Mouse (Mus musculus) hindbrain, embryonic 14.5 days (tissue): ENCODE data around the gene Il4ra. TPM values are rescaled to one million over a fixed set of nuclear protein-coding genes. Genes with fewer than 3 reads are reported as not detected.
A peak's percentile ranks its signal among the peaks of the same experiment; 100 is the strongest.

Experiments
- ATAC-seq: fragments of 200-750 bp; cut with Nextera tagmentation; 2 replicates; pipeline ENCODE4 v1.8.0; 2017; ENCODE audit warnings: moderate number of reproducible peaks, mild to moderate bottlenecking, moderate TSS enrichment, moderate library complexity; ENCODE audit not compliant: low FRiP score
- DNase-seq: peaks from one replicate; pipeline ENCODE4 v3.0.0-alpha.2; 2015; ENCODE audit warnings: low spot score
- H3K27ac ChIP-seq: fragments of 300-500 bp; sonication (generic); 2 replicates; pipeline ENCODE4 v1.5.1; 2014; ENCODE audit warnings: mild to moderate bottlenecking, moderate library complexity
- H3K27me3 ChIP-seq: fragments of 300-500 bp; sonication (generic); 2 replicates; pipeline ENCODE4 v1.6.1; 2014; ENCODE audit warnings: mild to moderate bottlenecking, low read length, mixed read lengths; ENCODE audit not compliant: control insufficient read depth, insufficient read depth
- H3K36me3 ChIP-seq: fragments of 300-500 bp; sonication (generic); replicated peaks from 2 replicates; pipeline ENCODE4 v1.6.1; 2014; ENCODE audit not compliant: control insufficient read depth, insufficient read depth
- H3K4me1 ChIP-seq: fragments of 300-500 bp; sonication (generic); replicated peaks from 2 replicates; pipeline ENCODE4 v1.6.1; 2014; ENCODE audit warnings: antibody characterized with exemption, low read length, mixed read lengths; ENCODE audit not compliant: control insufficient read depth, insufficient read depth
- H3K4me2 ChIP-seq: fragments of 300-500 bp; sonication (generic); replicated peaks from 2 replicates; pipeline ENCODE4 v1.6.1; 2014; ENCODE audit warnings: mild to moderate bottlenecking, moderate library complexity
- H3K4me3 ChIP-seq: fragments of 300-500 bp; sonication (generic); replicated peaks from 2 replicates; pipeline ENCODE4 v1.5.1; 2014; ENCODE audit warnings: mild to moderate bottlenecking, low read length
- H3K9ac ChIP-seq: fragments of 300-500 bp; sonication (generic); 2 replicates; pipeline ENCODE4 v1.6.1; 2014
- H3K9me3 ChIP-seq: fragments of 300-500 bp; sonication (generic); 2 replicates; pipeline ENCODE4 v1.6.1; 2016; ENCODE audit warnings: low read length; ENCODE audit not compliant: control insufficient read depth
- WGBS: fragments of 180-500 bp; shearing (Covaris S2); extraction: QIAGEN DNeasy Blood & Tissue Kit; methylation state at CpG from one replicate; pipeline ENCODE4 v1.1.7; 2014; 5-methylcytosine and 5-hydroxymethylcytosine counted together
- polyA plus RNA-seq: library from polyadenylated mRNA; unstranded; fragments of >200 nt; fragmentation: Nextera tagmentation; extraction: Ambion mirVana; gene quantifications from 2 replicates; pipeline ENCODE4 v1.2.1, GENCODE M21; 2014

The Il4ra gene
- polyA plus RNA-seq, 1 experiment from 2014 or later = 3.9 TPM

DNA sequence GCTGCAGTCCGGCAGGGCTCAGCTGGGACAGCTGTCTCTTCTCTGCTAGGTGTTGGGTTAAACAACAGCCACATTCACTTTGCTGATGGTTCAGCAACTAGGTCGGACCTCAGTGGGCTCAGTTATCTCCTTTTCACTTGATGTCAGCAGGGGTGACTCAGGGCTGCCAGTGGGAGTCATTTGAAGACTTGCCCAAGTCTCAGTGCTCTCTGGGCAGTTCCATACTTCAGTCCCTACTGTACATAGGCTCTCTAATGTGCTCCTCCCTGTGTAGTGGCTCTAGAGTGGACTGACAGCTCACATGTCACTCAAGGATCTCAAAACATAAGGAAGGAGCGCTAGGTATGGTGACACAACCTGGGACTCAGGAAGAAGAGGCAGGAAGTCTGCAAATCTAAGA, 8.4 kb upstream of the Il4ra start:
- H3K9me3 ChIP-seq = no peaks in the 10 kb centered on the region
- no peak for ATAC-seq
- no peak overlapping the region for H3K27ac ChIP-seq
- no peak overlapping the region for H3K4me2 ChIP-seq
- no peak for DNase-seq
- no peak overlapping the region for H3K4me3 ChIP-seq
- no peaks in the 10 kb centered on the region for H3K27me3 ChIP-seq
- H3K9ac ChIP-seq = no peak overlapping the region
- H3K36me3 ChIP-seq = no peaks in the 10 kb centered on the region
- 73% methylated on average over 3 of the region's 3 CpGs for WGBS
- H3K4me1 ChIP-seq = no peaks in the 10 kb centered on the region

GRCm38 (mm10) chr7:125545331-125545730, 6.6 kb upstream of the Il4ra start:
- Histone ChIP-seq H3K36me3 (no peaks in the 10 kb centered on the region), H3K27ac (no peak overlapping the region), H3K27me3 (no peaks in the 10 kb centered on the region), H3K4me1 (no peaks in the 10 kb centered on the region), H3K9ac (no peak overlapping the region), H3K4me3 (no peak overlapping the region), H3K4me2 (no peak overlapping the region), H3K9me3 (no peaks in the 10 kb centered on the region)
- ATAC-seq (no peak), DNase-seq (no peak)
- WGBS = 96% methylated on average over 7 of the region's 7 CpGs

DNA sequence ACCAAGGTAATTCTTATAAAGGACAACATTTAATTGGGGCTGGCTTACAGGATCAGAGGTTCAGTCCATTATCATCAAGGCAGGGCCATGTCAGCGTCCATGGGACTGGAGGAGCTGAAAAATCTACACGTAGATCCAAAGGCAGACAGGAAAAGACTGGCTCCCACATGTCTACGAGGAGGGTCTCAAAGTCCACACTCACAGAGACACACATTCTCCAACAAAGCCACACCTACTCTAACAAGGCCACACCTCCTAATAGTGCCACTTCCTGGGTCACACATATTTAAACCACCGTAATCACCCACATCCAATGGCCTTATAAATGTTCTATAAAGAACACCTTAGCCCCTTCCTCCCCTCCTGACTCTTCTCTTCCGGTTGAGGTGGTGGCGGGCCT, 5.2 kb upstream of the Il4ra start:
- ATAC-seq = no peak
- H3K4me1 ChIP-seq = no peaks in the 10 kb centered on the region; the same call in 1 of the 2 replicates
- WGBS = 85% methylated on average over 6 of the region's 6 CpGs
- H3K27me3 ChIP-seq = peaks cover 5% of the 10 kb centered on the region; the same call in 1 of the 2 replicates
- H3K4me2 ChIP-seq = no peak overlapping the region
- H3K36me3 ChIP-seq = no peaks in the 10 kb centered on the region
- H3K9ac ChIP-seq = no peak overlapping the region
- H3K27ac ChIP-seq = no peak overlapping the region
- no peak overlapping the region for H3K4me3 ChIP-seq
- H3K9me3 ChIP-seq = no peaks in the 10 kb centered on the region
- no peak for DNase-seq

DNA sequence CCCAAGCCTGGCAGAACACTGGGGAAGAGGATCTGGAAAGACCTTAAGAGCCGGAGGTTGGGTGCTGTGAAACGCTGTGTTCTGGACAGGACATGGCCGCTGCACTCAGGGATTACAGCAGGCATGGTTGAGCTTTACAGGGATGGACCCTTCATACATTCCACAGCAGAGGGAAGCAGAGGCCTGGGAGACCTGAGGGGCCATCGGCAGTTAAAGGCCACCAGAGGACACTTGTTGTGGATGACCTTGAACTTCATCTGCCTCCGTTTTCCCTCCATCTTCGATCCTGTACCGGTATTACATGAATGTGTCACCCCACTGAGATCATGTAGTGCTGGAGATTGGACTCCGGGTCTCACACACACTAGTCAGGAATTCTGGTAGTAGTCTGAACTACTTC, 2.0 kb upstream of the Il4ra start:
- 85% methylated on average over 8 of the region's 8 CpGs for WGBS
- H3K9ac ChIP-seq = no peak overlapping the region
- no peaks in the 10 kb centered on the region for H3K9me3 ChIP-seq
- no peaks in the 10 kb centered on the region; the same call in 1 of the 2 replicates for H3K4me1 ChIP-seq
- ATAC-seq = no peak
- no peak overlapping the region for H3K4me2 ChIP-seq
- no peak overlapping the region for H3K4me3 ChIP-seq
- H3K27ac ChIP-seq = no peak overlapping the region
- H3K27me3 ChIP-seq = peaks cover 5% of the 10 kb centered on the region; the same call in 1 of the 2 replicates
- no peak for DNase-seq
- no peaks in the 10 kb centered on the region for H3K36me3 ChIP-seq

- H3K27me3 ChIP-seq = peaks cover 5% of the 10 kb centered on the region; the same call in 1 of the 2 replicates
- H3K9ac ChIP-seq = no peak overlapping the region
- H3K4me1 ChIP-seq = no peaks in the 10 kb centered on the region; the same call in 1 of the 2 replicates
- no peaks in the 10 kb centered on the region for H3K36me3 ChIP-seq
- no peak overlapping the region for H3K4me2 ChIP-seq
- WGBS = 78% methylated on average over 6 of the region's 6 CpGs
- H3K9me3 ChIP-seq = no peaks in the 10 kb centered on the region
- no peak overlapping the region for H3K27ac ChIP-seq
- ATAC-seq = no peak
- no peak overlapping the region for H3K4me3 ChIP-seq
- no peak for DNase-seq
These were observed 989 bp upstream of the Il4ra start for GRCm38 (mm10) chr7:125550881-125551381.

DNA sequence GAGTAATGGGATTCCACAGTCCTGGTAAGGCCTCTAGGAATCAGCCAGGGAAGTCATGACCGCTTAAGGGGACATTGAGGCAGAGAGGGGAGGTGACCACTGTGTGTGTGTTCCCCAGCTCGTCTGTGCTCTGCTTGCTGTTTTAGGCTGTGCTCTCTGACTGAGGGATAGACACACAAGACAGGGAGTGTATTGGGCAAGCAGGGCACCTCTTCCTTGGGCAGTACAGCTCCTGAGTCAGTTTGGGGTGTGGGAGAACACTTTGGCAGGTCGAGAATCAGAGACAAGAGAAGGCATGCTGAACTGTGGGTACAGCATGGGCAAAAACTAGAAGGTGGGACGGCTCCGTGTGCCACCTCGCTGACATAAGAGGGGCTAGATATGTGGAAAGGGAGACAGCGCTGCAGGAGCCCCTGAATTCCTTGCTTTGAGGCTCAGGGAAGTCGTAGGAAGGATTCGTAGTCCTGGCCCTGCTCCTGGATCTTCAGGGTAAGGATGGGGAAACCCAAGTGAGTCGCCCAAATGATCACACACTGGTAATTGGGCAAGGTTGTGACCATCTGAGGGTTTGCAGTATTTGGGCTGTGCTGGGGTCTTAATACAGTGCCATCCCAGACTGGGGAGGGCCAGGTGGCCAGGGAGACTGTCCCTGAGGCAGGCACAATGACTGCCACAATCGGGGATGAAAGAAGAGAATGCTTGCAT, 1.1 kb downstream of the Il4ra start:
- no peak overlapping the region for H3K27ac ChIP-seq
- no peak for ATAC-seq
- peak overlapping the region; percentile 91 for H3K4me2 ChIP-seq
- peak overlapping the region; percentile 45 for H3K4me3 ChIP-seq
- no peaks in the 10 kb centered on the region for H3K9me3 ChIP-seq
- no peak for DNase-seq
- no peaks in the 10 kb centered on the region; the same call in 1 of the 2 replicates for H3K4me1 ChIP-seq
- peaks cover 5% of the 10 kb centered on the region; the same call in 1 of the 2 replicates for H3K27me3 ChIP-seq
- 76% methylated on average over 11 of the region's 11 CpGs for WGBS
- H3K9ac ChIP-seq = no peak overlapping the region
- H3K36me3 ChIP-seq = no peaks in the 10 kb centered on the region

DNA sequence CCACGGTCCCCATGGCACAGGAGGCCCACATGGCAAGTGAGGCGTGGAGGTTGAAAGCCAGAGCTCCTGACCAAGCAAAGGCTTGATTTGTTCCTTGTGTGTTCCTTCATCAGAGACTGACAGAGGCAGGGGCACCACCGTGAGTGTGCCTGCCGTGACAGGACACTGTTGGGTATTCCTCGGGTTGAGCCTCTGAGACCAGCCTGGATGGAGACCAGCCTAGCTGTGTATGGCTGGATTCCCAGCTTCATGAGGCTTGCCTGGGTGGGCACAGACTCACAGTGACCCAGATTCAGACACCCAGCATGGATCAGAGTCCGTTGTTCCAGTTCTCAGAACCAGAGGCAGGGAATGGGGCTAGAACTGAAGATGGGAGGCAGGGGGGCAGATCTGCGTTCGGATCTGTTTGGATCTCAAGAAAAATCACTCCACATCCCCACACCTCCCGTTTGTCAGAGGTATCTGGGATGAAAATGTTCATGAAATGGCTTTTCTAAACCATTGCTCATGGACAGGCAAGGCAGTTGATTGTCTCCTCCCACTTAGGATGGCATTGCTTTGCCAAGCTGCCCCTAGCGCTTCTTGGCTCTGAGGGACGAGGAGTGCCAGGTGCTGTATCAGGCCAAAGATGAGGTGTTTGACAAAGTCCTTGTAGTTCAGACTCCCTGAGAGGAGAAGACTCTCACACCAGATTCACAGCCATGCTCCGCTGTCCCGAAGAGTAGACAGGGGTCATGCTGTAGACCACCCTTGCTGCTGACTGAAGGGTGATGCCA, 1.9 kb downstream of the Il4ra start:
- Histone ChIP-seq H3K27ac (no peak overlapping the region), H3K27me3 (peaks cover 5% of the 10 kb centered on the region; the same call in 1 of the 2 replicates), H3K9ac (no peak overlapping the region), H3K36me3 (no peaks in the 10 kb centered on the region), H3K9me3 (no peaks in the 10 kb centered on the region), H3K4me2 (no peak overlapping the region), H3K4me1 (no peaks in the 10 kb centered on the region; the same call in 1 of the 2 replicates), H3K4me3 (no peak overlapping the region)
- 86% methylated on average over 13 of the region's 13 CpGs for WGBS
- DNase-seq (no peak), ATAC-seq (no peak)

- Histone ChIP-seq H3K27ac (no peak overlapping the region), H3K27me3 (peaks cover 5% of the 10 kb centered on the region; the same call in 1 of the 2 replicates), H3K9ac (no peak overlapping the region), H3K4me3 (no peak overlapping the region), H3K4me2 (no peak overlapping the region), H3K9me3 (no peaks in the 10 kb centered on the region), H3K36me3 (no peaks in the 10 kb centered on the region), H3K4me1 (no peaks in the 10 kb centered on the region; the same call in 1 of the 2 replicates)
- no peak for ATAC-seq
- WGBS = 89% methylated on average over 9 of the region's 9 CpGs
- no peak for DNase-seq
These were observed 2.7 kb downstream of the Il4ra start for GRCm38 (mm10) chr7:125554456-125555114.

GRCm38 (mm10) chr7:125555351-125555872, 3.5 kb downstream of the Il4ra start:
- no peak overlapping the region for H3K4me3 ChIP-seq
- no peak for DNase-seq
- 83% methylated on average over 7 of the region's 7 CpGs for WGBS
- no peak overlapping the region for H3K27ac ChIP-seq
- H3K4me2 ChIP-seq = no peak overlapping the region
- no peak overlapping the region for H3K9ac ChIP-seq
- no peaks in the 10 kb centered on the region for H3K9me3 ChIP-seq
- no peak for ATAC-seq
- no peaks in the 10 kb centered on the region for H3K36me3 ChIP-seq
- no peaks in the 10 kb centered on the region; the same call in 1 of the 2 replicates for H3K4me1 ChIP-seq
- H3K27me3 ChIP-seq = peaks cover 5% of the 10 kb centered on the region; the same call in 1 of the 2 replicates
